Mouse (Mus musculus) forebrain, postnatal 0 days (tissue): ENCODE measurements at regions not wholly inside any gene's neighbourhood (a gene's known extent, or its start where the extent isn't known, plus 50 kb on each side); places are given as distances from the start of the nearest gene placed in this dataset.
A peak's percentile ranks its signal among the peaks of the same experiment; 100 is the strongest.
"Not testable (repeated sequence)": the region's sequence is repeated elsewhere in the genome, so short reads cannot be mapped to it uniquely, and the experiment has no call there.

ENCODE experiments used
- ATAC-seq: fragments of 200-750 bp; cut with Nextera tagmentation; 2 replicates; pipeline ENCODE4 v1.8.0; 2017; ENCODE audit warnings: mild to moderate bottlenecking, moderate library complexity
- DNase-seq: peaks from one replicate; pipeline ENCODE4 v3.0.0-alpha.2; 2015
- H3K27ac ChIP-seq: fragments of 300-500 bp; sonication (generic); 2 replicates; pipeline ENCODE4 v1.5.1; 2014; ENCODE audit warnings: low read depth, mild to moderate bottlenecking, antibody characterized with exemption, low read length, moderate library complexity, mixed read lengths
- H3K27me3 ChIP-seq: fragments of 300-500 bp; sonication (generic); 2 replicates; pipeline ENCODE4 v1.6.1; 2014; ENCODE audit warnings: mild to moderate bottlenecking, low read length, mixed read lengths; ENCODE audit not compliant: insufficient read depth
- H3K36me3 ChIP-seq: fragments of 300-500 bp; sonication (generic); 2 replicates; pipeline ENCODE4 v1.6.1; 2014; ENCODE audit warnings: mild to moderate bottlenecking, moderate library complexity; ENCODE audit not compliant: insufficient read depth
- H3K4me1 ChIP-seq: fragments of 300-500 bp; sonication (generic); 2 replicates; pipeline ENCODE4 v1.6.1; 2014; ENCODE audit warnings: antibody characterized with exemption; ENCODE audit not compliant: insufficient read depth
- H3K4me2 ChIP-seq: fragments of 300-500 bp; sonication (generic); 2 replicates; pipeline ENCODE4 v1.6.1; 2014; ENCODE audit warnings: low read depth, mild to moderate bottlenecking, moderate library complexity
- H3K4me3 ChIP-seq: fragments of 300-500 bp; sonication (generic); 2 replicates; pipeline ENCODE4 v1.5.1; 2014; ENCODE audit warnings: low read depth, low read length, mixed read lengths
- H3K9ac ChIP-seq: fragments of 300-500 bp; sonication (generic); 2 replicates; pipeline ENCODE4 v1.6.1; 2014; ENCODE audit warnings: mild to moderate bottlenecking
- H3K9me3 ChIP-seq: fragments of 300-500 bp; sonication (generic); 2 replicates; pipeline ENCODE4 v1.6.1; 2016; ENCODE audit warnings: low read length
- CTCF ChIP-seq: sonication (generic); IDR thresholded peaks from 2 replicates; pipeline ENCODE4 v1.5.1; 2016; ENCODE audit warnings: antibody characterized with exemption, control low read depth, low read depth
- WGBS: fragments of 180-500 bp; shearing (Covaris S2); extraction: QIAGEN DNeasy Blood & Tissue Kit; methylation state at CpG from one replicate; pipeline ENCODE4 v1.1.7; 2014; 5-methylcytosine and 5-hydroxymethylcytosine counted together

- H3K27me3 ChIP-seq, H3K4me1 ChIP-seq, H3K9ac ChIP-seq, H3K36me3 ChIP-seq, H3K9me3 ChIP-seq, DNase-seq, H3K27ac ChIP-seq: not testable (repeated sequence)
- ATAC-seq = peak; percentile 64
- TF ChIP-seq CTCF = peak; percentile 13; the same call in 1 of the 2 replicates
- Histone ChIP-seq H3K4me2 (peak overlapping the region; percentile 24; the same call in 1 of the 2 replicates), H3K4me3 (peak overlapping the region; percentile 32)
- 60% methylated on average over 4 of the region's 4 CpGs for WGBS
Observed at GRCm38 (mm10) chrX:50537785-50538159, 109.5 kb upstream of the Olfr1324 start.

GRCm38 (mm10) chrX:50537122-50537784 is 109.0 kb upstream of the Olfr1324 start:
- DNase-seq = peak; percentile 74
- ATAC-seq = peak; percentile 51
- Histone ChIP-seq H3K9ac (peak overlapping the region; percentile 39; the same call in 1 of the 2 replicates), H3K36me3 (no peaks in the 10 kb centered on the region), H3K4me1 (no peaks in the 10 kb centered on the region), H3K9me3 (no peaks in the 10 kb centered on the region), H3K4me2 (peak overlapping the region; percentile 24; the same call in 1 of the 2 replicates), H3K4me3 (peak overlapping the region; percentile 32), H3K27ac (no peak overlapping the region), H3K27me3 (no peaks in the 10 kb centered on the region)
- WGBS = 63% methylated on average over 19 of the region's 19 CpGs
- TF ChIP-seq CTCF = no peak

GRCm38 (mm10) chrX:50504047-50504446 is 75.7 kb upstream of the Olfr1324 start:
- H3K9ac ChIP-seq = no peak overlapping the region
- H3K9me3 ChIP-seq = no peaks in the 10 kb centered on the region

GRCm38 (mm10) chrX:50501181-50501580 is 72.9 kb upstream of the Olfr1324 start:
- ATAC-seq (no peak), DNase-seq (peak; percentile 39)
- Histone ChIP-seq H3K9ac (no peak overlapping the region), H3K4me3 (no peak overlapping the region), H3K4me2 (no peak overlapping the region), H3K36me3 (no peaks in the 10 kb centered on the region), H3K9me3 (no peaks in the 10 kb centered on the region), H3K27me3 (no peaks in the 10 kb centered on the region), H3K27ac (no peak overlapping the region), H3K4me1 (no peaks in the 10 kb centered on the region)
- WGBS = 38% methylated on average over 1 of the region's 1 CpGs
- TF ChIP-seq CTCF = peak; percentile 60

More at GRCm38 (mm10) chrX:50504047-50504446, 75.7 kb upstream of the Olfr1324 start:
- no peak for ATAC-seq
- Histone ChIP-seq H3K4me3 (no peak overlapping the region), H3K27me3 (no peaks in the 10 kb centered on the region), H3K36me3 (no peaks in the 10 kb centered on the region), H3K4me2 (no peak overlapping the region), H3K4me1 (no peaks in the 10 kb centered on the region), H3K27ac (no peak overlapping the region)
- WGBS = 24% methylated on average over 3 of the region's 3 CpGs
- DNase-seq = peak; percentile 16
- TF ChIP-seq CTCF = peak; percentile 51

- not testable (repeated sequence) for H3K9ac ChIP-seq, H3K9me3 ChIP-seq, H3K27ac ChIP-seq, H3K4me1 ChIP-seq, H3K36me3 ChIP-seq, H3K27me3 ChIP-seq, DNase-seq, ATAC-seq, H3K4me3 ChIP-seq, H3K4me2 ChIP-seq
- 83% methylated on average over 9 of the region's 9 CpGs for WGBS
Observed at GRCm38 (mm10) chrX:50490477-50490967, 62.2 kb upstream of the Olfr1324 start.
